Mouse (Mus musculus) cerebellum, postnatal 25 days (tissue): ENCODE results near the gene Gm1673.

Experiments
- DNase-seq, 2 experiments: peaks; one replicate each; pipeline ENCODE4 v3.0.0; 2021; ENCODE audit warnings: mixed read lengths in 2 of 2

Gene Gm1673

GRCm38 (mm10) chr5:33983309-33984121, at the start of gene Gm1673:
Gene Gm1673, plus strand, starts transcription at chr5:33983433.
- DNase-seq: peak; percentile 92 to 95

GRCm38 (mm10) chr5:33934081-33934480, 49.2 kb upstream of the Gm1673 start:
- DNase-seq: no peak

- no peak for DNase-seq
Observed at GRCm38 (mm10) chr5:33934877-33935276, 48.4 kb upstream of the Gm1673 start.

GRCm38 (mm10) chr5:33935700-33936111, 47.5 kb upstream of the Gm1673 start:
- no peak for DNase-seq

- peak; percentile 98 to 99 for DNase-seq
Observed at GRCm38 (mm10) chr5:33936120-33936707, 47.0 kb upstream of the Gm1673 start, which contains the start of gene Nelfa. Gene Nelfa, minus strand, starts transcription at chr5:33936413.

GRCm38 (mm10) chr5:33937230-33937629, 46.0 kb upstream of the Gm1673 start:
- no peak for DNase-seq

GRCm38 (mm10) chr5:33938448-33938847, 44.8 kb upstream of the Gm1673 start:
- DNase-seq: no peak

GRCm38 (mm10) chr5:33947035-33947434, 36.2 kb upstream of the Gm1673 start:
- DNase-seq: peak in 1 of 2 experiments; percentile 15

GRCm38 (mm10) chr5:33948314-33948713, 34.9 kb upstream of the Gm1673 start:
- DNase-seq: no peak

GRCm38 (mm10) chr5:33953471-33954185, 29.6 kb upstream of the Gm1673 start:
- peak; percentile 48 to 52 for DNase-seq

- DNase-seq: peak; percentile 93 to 95
Observed at GRCm38 (mm10) chr5:33954354-33954753, 28.9 kb upstream of the Gm1673 start.

GRCm38 (mm10) chr5:33955868-33956267, 27.4 kb upstream of the Gm1673 start:
- DNase-seq: no peak

GRCm38 (mm10) chr5:33959382-33959781, 23.9 kb upstream of the Gm1673 start:
- no peak for DNase-seq

GRCm38 (mm10) chr5:33974736-33975135, 8.5 kb upstream of the Gm1673 start:
- DNase-seq: peak; percentile 55 to 67

GRCm38 (mm10) chr5:33976267-33976666, 7.0 kb upstream of the Gm1673 start:
- no peak for DNase-seq

- DNase-seq: no peak
Observed at GRCm38 (mm10) chr5:33982731-33983259, 438 bp upstream of the Gm1673 start.

- peak; percentile 82 to 90 for DNase-seq
Observed at GRCm38 (mm10) chr5:33994671-33995625, 11.7 kb downstream of the Gm1673 start.

GRCm38 (mm10) chr5:33995843-33996693, 12.8 kb downstream of the Gm1673 start, which contains the start of gene Nat8l:
Gene Nat8l, plus strand, starts transcription at chr5:33995984.
- DNase-seq: peak; percentile 95 to 96

GRCm38 (mm10) chr5:33996694-33997045, 13.4 kb downstream of the Gm1673 start:
- DNase-seq: no peak

GRCm38 (mm10) chr5:33997051-33997741, 14.0 kb downstream of the Gm1673 start:
- DNase-seq: peak; percentile 81 to 87
